Mouse (Mus musculus) myocyte (in vitro differentiated cells): ENCODE data around the gene Timp3. TPM values are rescaled to one million over a fixed set of nuclear protein-coding genes. Genes with fewer than 3 reads are reported as not detected.

ENCODE experiments used
- H3K27me3 ChIP-seq: one replicate; pipeline ENCODE4 v1.6.1; 2011; ENCODE audit not compliant: control insufficient read depth, insufficient read depth, insufficient read length
- H3K36me3 ChIP-seq: one replicate; pipeline ENCODE4 v1.6.1; 2011; ENCODE audit not compliant: control insufficient read depth, insufficient read depth
- H3K4me2 ChIP-seq: one replicate; pipeline ENCODE4 v1.6.1; 2011; ENCODE audit warnings: low read depth, control low read depth
- H3K4me3 ChIP-seq: one replicate; pipeline ENCODE4 v1.5.1; 2011; ENCODE audit warnings: mild to moderate bottlenecking, control low read depth, moderate library complexity
- H3K79me2 ChIP-seq: one replicate; pipeline ENCODE4 v1.6.1; 2011; ENCODE audit not compliant: control insufficient read depth, insufficient read depth
- H3ac ChIP-seq: one replicate; pipeline ENCODE4 v1.6.1; 2011; ENCODE audit not compliant: control insufficient read depth, insufficient read length
- CEBPB ChIP-seq: IDR thresholded peaks from 2 replicates; pipeline ENCODE4 v1.6.1; 2011; ENCODE audit warnings: mild to moderate bottlenecking, moderate library complexity; ENCODE audit not compliant: poor library complexity, insufficient read depth, severe bottlenecking
- E2F4 ChIP-seq: IDR thresholded peaks from one replicate; pipeline ENCODE4 v1.6.1; 2011; ENCODE audit warnings: mild to moderate bottlenecking, control low read depth, moderate library complexity; ENCODE audit not compliant: insufficient read depth
- MAX ChIP-seq: IDR thresholded peaks from one replicate; pipeline ENCODE4 v1.6.1; 2011; ENCODE audit warnings: low read depth, mild to moderate bottlenecking, control low read depth
- MYOD1 ChIP-seq, 3 experiments: IDR thresholded peaks; one replicate each; pipeline ENCODE4 v1.6.1; 2011; ENCODE audit warnings: control low read depth in 2 of 3, low read depth in 2 of 3, mild to moderate bottlenecking in 2 of 3, moderate library complexity in 1 of 3; ENCODE audit not compliant: insufficient read length in 2 of 3, control insufficient read depth in 1 of 3
- MYOG ChIP-seq, 3 experiments: IDR thresholded peaks; one replicate each; pipeline ENCODE4 v1.6.1; 2011; ENCODE audit warnings: control low read depth in 2 of 3, low read depth in 2 of 3, mild to moderate bottlenecking in 2 of 3; ENCODE audit not compliant: insufficient read length in 2 of 3, control insufficient read depth in 1 of 3, insufficient read depth in 1 of 3
- POLR2A ChIP-seq: IDR thresholded peaks from one replicate; pipeline ENCODE4 v1.6.1; 2011; ENCODE audit warnings: low read depth, mild to moderate bottlenecking, control low read depth, moderate library complexity; ENCODE audit not compliant: insufficient read length
- POLR2AphosphoS2 ChIP-seq: IDR thresholded peaks from one replicate; pipeline ENCODE4 v1.6.1; 2011; ENCODE audit warnings: low read depth, control low read depth; ENCODE audit not compliant: insufficient read length
- REST ChIP-seq: IDR thresholded peaks from one replicate; pipeline ENCODE4 v1.6.1; 2011; ENCODE audit warnings: mild to moderate bottlenecking, control low read depth, moderate library complexity; ENCODE audit not compliant: insufficient read depth, insufficient read length
- SRF ChIP-seq: IDR thresholded peaks from one replicate; pipeline ENCODE4 v1.6.1; 2011; ENCODE audit warnings: low read depth; ENCODE audit not compliant: control insufficient read depth, insufficient read length
- TCF12 ChIP-seq: IDR thresholded peaks from one replicate; pipeline ENCODE4 v1.6.1; 2011; ENCODE audit warnings: mild to moderate bottlenecking, control low read depth; ENCODE audit not compliant: poor library complexity, insufficient read depth, severe bottlenecking
- TCF3 ChIP-seq: IDR thresholded peaks from one replicate; pipeline ENCODE4 v1.6.1; 2011; ENCODE audit warnings: low read depth, control low read depth; ENCODE audit not compliant: insufficient read length
- USF1 ChIP-seq: IDR thresholded peaks from one replicate; pipeline ENCODE4 v1.6.1; 2011; ENCODE audit warnings: low read depth, mild to moderate bottlenecking, control low read depth, moderate library complexity
- polyA plus RNA-seq: library from polyadenylated mRNA; unstranded; fragments of >200 nt; fragmentation: generic; extraction: Trizol; gene quantifications from one replicate; pipeline ENCODE4 v1.2.1, GENCODE M21; 2012; ENCODE audit warnings: missing spikeins

The Timp3 gene
- polyA plus RNA-seq, 1 experiment: 18.7 TPM

GRCm38 (mm10) chr10:86258992-86259391, 41.2 kb upstream of the Timp3 start:
- Histone ChIP-seq H3K36me3 (no peaks in the 10 kb centered on the region), H3K4me3 (no peak overlapping the region), H3K27me3 (no peaks in the 10 kb centered on the region), H3ac (no peak overlapping the region), H3K4me2 (no peak overlapping the region), H3K79me2 (no peaks in the 10 kb centered on the region)
- TF ChIP-seq REST (no peak), E2F4 (no peak), USF1 (no peak), MAX (no peak), MYOD1 (IDR thresholded peaks at IDR 0.05; ENCODE audit: control insufficient read depth in 1 of 3, insufficient read length in 2 of 3, low read depth in 2 of 3) (no peak), POLR2AphosphoS2 (no peak), TCF12 (no peak), SRF (no peak), POLR2A (no peak), MYOG (IDR thresholded peaks at IDR 0.05; ENCODE audit: control insufficient read depth in 1 of 3, insufficient read depth in 1 of 3, insufficient read length in 2 of 3, low read depth in 2 of 3) (no peak), TCF3 (no peak), CEBPB (no peak)

GRCm38 (mm10) chr10:86261725-86262124, 38.4 kb upstream of the Timp3 start:
- Histone ChIP-seq H3K36me3 (no peaks in the 10 kb centered on the region), H3K4me2 (no peak overlapping the region), H3K4me3 (no peak overlapping the region), H3ac (no peak overlapping the region), H3K27me3 (no peaks in the 10 kb centered on the region), H3K79me2 (no peaks in the 10 kb centered on the region)
- no peak for TF ChIP-seq TCF12
- TF ChIP-seq TCF3: no peak
- no peak for TF ChIP-seq POLR2A
- no peak for TF ChIP-seq E2F4
- no peak for TF ChIP-seq POLR2AphosphoS2
- TF ChIP-seq CEBPB: no peak
- no peak for TF ChIP-seq MYOG (IDR thresholded peaks at IDR 0.05; ENCODE audit: control insufficient read depth in 1 of 3, insufficient read depth in 1 of 3, insufficient read length in 2 of 3, low read depth in 2 of 3)

GRCm38 (mm10) chr10:86264618-86265017, 35.6 kb upstream of the Timp3 start:
- Histone ChIP-seq H3K27me3 (no peaks in the 10 kb centered on the region), H3K79me2 (no peaks in the 10 kb centered on the region)
- TF ChIP-seq MYOD1 (IDR thresholded peaks at IDR 0.05; ENCODE audit: control insufficient read depth in 1 of 3, insufficient read length in 2 of 3, low read depth in 2 of 3) (no peak), CEBPB (no peak), POLR2A (no peak), SRF (no peak), POLR2AphosphoS2 (no peak), REST (no peak), MAX (no peak), USF1 (no peak), MYOG (IDR thresholded peaks at IDR 0.05; ENCODE audit: control insufficient read depth in 1 of 3, insufficient read depth in 1 of 3, insufficient read length in 2 of 3, low read depth in 2 of 3) (no peak)

GRCm38 (mm10) chr10:86270254-86270653, 29.9 kb upstream of the Timp3 start:
- Histone ChIP-seq H3ac (no peak overlapping the region), H3K79me2 (no peaks in the 10 kb centered on the region), H3K27me3 (no peaks in the 10 kb centered on the region), H3K4me3 (no peak overlapping the region), H3K4me2 (peak overlapping the region; percentile 56), H3K36me3 (no peaks in the 10 kb centered on the region)
- TF ChIP-seq POLR2AphosphoS2 (no peak), MYOD1 (IDR thresholded peaks at IDR 0.05; ENCODE audit: control insufficient read depth in 1 of 3, insufficient read length in 2 of 3, low read depth in 2 of 3) (no peak), E2F4 (no peak), TCF12 (no peak), MYOG (IDR thresholded peaks at IDR 0.05; ENCODE audit: control insufficient read depth in 1 of 3, insufficient read depth in 1 of 3, insufficient read length in 2 of 3, low read depth in 2 of 3) (no peak), MAX (no peak)

More at GRCm38 (mm10) chr10:86264618-86265017, 35.6 kb upstream of the Timp3 start:
- Histone ChIP-seq H3ac (no peak overlapping the region), H3K4me3 (no peak overlapping the region), H3K4me2 (no peak overlapping the region), H3K36me3 (no peaks in the 10 kb centered on the region)

- H3K36me3 ChIP-seq: no peaks in the 10 kb centered on the region
- TF ChIP-seq MAX: no peak
- no peak for TF ChIP-seq REST
- H3K4me3 ChIP-seq: no peak overlapping the region
- H3K27me3 ChIP-seq: no peaks in the 10 kb centered on the region
- H3K4me2 ChIP-seq: no peak overlapping the region
- H3K79me2 ChIP-seq: no peaks in the 10 kb centered on the region
- H3ac ChIP-seq: no peak overlapping the region
Observed at GRCm38 (mm10) chr10:86272826-86273225, 27.3 kb upstream of the Timp3 start.
